Mouse (Mus musculus) T-helper 17 cell (primary cell): Measurements from ENCODE around the gene Olfr453.

Experiments used
- in situ Hi-C, 2 experiments: fragments of 300-600 bp; cut with MboI, MseI; formaldehyde crosslinking; loops; 1 replicate in 1 of 2; 2 replicates in 1 of 2; pipeline ENCODE4 v1.15.1; 2025; ENCODE audit warnings: high pct_unique_total_duplicates in 2 of 2

Olfr453 gene

DNA sequence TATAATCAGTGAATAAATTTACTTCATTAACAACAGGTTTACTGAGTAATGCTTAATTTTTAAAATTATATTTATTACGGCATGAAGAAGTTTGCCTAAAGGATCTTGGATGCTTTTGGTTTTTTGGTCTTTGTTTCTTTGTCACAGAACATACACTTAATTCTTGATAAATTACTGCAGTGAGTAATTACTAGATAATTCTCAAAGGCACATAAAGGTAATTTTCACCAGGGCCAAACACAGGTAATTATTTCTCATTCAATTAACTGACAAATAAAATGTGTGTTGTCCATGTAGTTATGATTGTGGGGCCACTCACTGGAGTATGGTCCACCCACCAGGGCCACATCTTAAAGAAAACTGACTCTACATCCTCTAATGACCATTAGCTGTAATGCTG, at the start of gene Olfr453:
Olfr453 (plus strand) TSS at position 301 of the 400 bp plus-strand sequence.
- in situ Hi-C loops = no loop called here

DNA sequence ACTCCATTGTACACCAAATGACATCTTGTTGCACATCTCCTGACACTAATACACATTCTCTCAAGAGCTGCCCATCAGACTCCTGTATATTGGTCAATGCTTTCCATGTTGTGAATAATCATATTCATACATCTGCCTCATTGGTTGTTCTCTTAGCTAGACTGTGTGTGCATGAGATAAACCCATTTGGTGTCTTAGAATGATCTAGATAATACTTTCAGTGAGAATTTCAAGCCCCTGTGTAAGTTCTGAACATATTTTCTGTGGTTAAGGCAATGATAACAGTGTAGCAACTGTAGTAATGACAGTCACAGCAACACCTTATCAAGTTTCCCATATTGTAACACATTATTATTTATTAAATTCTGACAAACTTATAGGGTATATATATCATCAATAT, 49.4 kb upstream of the Olfr453 start:
- in situ Hi-C loops = no loop called here

DNA sequence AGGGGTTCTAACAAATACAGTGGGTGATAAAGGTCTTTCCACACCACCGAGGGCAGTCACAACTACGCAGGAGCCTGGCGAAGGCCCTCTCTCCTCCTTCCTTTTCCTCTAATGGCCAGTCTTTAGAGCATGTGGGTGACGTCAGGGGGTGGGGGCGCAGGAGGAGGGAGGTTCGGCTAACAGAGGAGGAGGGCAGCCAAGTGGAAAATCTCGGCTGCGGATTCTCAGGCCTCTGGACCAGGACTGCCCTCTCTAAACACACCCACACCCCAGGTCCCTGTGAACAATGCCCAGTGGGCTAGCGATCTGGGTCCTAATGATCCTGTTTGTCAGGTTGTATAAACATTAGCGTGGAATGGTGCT, 47.0 kb upstream of the Olfr453 start:
- in situ Hi-C loops = no loop called here

DNA sequence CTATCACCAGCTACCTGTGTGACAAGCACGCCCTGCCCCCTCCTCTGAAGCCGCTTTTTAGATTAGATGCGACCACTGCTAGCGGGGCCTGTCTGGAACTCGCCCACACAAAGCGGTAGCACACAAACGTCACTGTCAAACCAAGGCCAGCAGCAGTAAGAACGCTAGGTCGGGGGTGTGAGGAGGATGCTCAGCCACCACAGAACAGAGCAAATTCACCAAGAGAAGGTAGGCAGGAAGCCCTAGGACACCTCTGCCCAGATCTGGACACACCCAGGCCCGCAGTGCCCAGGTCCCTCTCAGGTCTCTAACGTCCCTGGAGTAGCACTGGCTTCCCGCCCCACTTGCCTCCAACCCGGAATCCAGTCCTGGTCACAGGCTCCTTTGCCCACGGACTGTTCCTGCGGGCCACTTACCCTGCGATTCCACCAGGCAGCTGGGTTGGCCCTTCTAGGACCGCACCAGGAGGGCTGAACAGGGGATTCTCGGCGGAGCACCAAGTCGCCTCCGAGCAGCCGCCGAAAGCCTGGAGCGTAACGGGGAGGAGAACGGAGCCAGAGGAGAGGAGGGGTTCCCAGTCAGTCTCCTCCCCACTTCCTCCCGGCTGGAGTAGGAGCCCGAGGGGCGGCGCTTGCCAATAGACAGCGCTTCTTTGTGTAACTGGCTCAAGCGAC, 46.5 kb upstream of the Olfr453 start:
- in situ Hi-C loops = no loop called here

DNA sequence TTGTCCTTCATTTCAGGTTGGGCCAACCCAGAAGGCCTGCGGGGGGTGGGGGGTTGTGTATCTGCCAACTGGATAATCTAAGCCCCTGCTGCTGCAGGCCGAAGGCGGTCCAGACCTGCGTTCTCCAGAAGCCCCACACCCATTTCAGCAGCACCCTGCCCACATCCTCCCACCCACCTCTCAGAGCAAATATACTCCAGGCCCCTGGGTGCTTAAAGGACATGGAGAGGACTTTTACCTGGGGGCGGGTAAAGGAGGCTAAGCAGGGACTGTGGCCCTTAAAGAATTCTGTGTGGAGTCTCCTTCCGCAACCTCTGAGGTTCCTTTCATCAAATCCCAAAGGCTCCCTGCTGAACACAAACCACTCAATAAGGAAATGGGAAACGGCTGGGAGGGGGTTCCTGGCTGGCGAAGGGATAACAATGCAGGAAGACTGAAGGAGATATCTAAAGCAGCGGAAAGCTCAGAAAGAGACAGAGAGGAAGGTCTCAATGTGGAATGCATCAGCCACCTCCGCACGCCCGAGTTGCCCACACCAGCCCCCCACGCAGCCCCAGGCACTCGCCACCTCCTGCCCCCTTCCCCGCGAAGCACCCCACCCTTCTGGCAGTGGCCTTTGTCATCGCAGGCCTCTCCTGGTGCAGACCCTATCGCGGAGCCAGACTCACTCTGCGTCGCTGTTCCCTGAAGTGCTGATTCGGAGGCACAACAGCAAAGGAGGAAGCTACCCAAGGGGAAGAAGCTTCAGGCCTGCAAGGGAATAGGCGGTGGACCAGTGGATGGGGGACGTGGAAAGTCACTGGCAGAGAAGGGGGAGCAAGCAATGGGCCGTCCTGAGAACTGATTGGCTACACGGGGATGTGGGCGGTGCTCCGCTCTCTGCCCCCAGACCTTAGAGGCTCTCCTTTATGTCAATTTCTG, 29.6 kb upstream of the Olfr453 start, which contains the start of gene Tcaf1:
Tcaf1 (minus strand) TSS at position 798 of the 921 bp plus-strand sequence.
- in situ Hi-C loops = loop anchor here in 1 of 2 experiments (10.0 kb wide), 1 partner anchor 1755 kb away; no protein-coding TSS in a partner anchor

DNA sequence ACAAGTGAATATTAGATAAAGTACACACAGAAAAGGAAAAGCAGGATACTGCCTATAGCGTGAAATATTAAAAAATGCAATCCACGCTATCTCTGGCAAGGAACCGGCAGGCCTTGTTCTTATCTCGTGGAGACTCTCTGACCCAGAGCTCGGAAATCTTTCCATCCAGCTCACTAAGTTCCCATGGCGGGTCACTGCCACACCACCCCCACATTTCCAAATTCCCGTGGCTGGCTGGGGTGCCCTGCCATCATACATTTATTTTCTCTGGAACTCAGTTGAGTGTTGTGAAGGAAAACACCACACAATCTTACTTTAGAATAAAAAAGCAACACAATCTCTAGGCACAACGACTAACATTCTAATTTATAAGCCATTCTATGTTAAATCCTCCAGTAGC, 24.5 kb upstream of the Olfr453 start:
- in situ Hi-C loops = loop anchor here in 1 of 2 experiments (10.0 kb wide), 1 partner anchor 1750 kb away; no protein-coding TSS in a partner anchor

DNA sequence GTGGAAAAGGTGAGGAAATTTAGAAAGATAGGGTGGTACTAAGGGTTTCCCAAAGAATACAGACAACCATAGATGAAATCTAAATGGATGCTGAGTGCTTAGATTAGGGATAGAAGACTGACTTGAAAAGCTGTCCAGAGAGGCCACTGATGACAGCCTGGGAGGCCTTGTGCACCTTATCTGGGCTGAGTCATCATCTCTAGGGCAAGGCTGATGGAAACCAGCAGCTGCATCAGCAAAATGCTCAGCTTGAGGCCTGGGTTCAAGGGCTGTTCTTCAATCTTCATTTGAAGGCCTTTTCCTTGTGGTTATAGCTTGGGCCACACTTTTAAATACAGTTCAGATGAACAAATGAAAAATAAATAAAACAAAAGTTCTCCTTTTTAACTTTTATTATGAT, 21.2 kb upstream of the Olfr453 start:
- in situ Hi-C loops = loop anchor here in 1 of 2 experiments (10.0 kb wide), 1 partner anchor 1747 kb away; no protein-coding TSS in a partner anchor

DNA sequence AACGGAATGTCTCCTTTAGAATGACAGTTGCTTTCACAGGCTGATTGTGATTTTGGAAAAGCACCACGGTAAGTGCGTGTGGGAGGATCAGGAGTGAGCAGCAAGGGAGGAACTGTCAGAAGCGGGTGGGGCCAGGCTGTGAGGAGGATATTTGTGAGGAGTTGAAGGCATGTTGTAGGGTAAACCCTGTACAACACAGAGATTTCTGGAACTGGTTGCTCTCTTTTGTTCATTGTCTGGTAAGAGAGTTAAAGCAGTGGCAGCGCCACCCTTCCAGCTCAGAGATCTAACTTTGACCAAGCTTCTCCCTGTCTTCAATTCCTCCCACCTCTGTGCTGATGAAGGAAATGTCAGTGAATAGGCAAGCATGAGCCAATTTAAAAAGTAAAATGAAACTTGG, 3.1 kb downstream of the Olfr453 start:
- in situ Hi-C loops = no loop called here

DNA sequence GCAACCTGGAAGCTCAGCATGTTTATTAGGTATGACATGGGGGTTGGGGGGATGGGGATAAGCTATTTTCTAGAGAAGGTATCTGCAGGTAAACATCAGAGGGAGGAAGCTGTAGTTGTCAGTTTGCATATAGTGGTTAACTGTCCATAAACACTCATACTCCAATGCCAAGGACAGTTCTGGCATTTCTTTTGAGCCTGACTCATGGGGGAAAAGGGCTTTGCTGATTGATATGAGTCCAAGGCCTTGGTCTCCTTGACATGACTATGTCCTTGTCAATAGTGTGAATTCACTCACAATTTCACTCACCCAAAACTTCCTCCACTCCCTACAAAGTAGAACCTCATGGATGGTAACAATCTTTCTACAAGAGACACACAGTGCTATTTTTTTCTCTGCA, 8.7 kb downstream of the Olfr453 start:
- in situ Hi-C loops = no loop called here

DNA sequence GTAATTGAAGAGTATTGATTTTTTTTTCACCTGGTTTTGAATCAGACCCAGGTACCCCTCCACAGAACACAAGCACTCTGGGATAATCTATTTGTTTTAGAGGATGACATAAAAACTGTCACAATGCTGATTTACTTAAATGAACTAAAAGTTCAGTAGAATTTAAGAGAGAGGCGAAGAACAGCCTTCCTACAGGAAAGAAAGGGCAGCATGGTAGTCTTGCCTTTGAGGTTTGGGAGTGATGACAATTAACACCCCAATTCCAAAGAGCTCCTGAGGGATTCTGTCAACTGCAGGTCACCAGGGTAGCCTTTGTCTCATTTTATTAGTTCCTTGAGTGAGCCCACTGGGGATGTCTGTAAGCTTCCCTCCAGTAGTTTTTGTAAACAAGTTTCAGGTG, 16.9 kb downstream of the Olfr453 start, which contains the start of gene Olfr38:
Olfr38 (plus strand) TSS at position 301 of the 400 bp plus-strand sequence.
- in situ Hi-C loops = no loop called here

DNA sequence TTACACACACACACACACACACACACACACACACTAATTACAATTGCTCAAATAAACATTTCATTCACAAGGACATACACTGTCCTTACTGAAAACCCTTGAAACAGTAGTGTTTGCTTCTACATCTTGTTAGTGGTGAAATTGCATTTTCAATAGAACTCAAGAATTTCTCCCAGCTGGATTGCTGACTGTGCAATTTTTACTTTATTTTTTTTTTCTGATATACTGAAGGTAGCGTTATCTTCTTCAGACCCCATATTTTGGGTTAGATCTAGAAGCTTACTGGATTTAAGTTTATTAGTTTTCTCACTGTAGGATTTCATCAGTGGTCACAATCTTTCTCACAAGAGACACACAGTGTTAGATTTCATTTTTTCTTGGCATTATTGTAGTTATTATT, 37.9 kb downstream of the Olfr453 start:
- in situ Hi-C loops = no loop called here

DNA sequence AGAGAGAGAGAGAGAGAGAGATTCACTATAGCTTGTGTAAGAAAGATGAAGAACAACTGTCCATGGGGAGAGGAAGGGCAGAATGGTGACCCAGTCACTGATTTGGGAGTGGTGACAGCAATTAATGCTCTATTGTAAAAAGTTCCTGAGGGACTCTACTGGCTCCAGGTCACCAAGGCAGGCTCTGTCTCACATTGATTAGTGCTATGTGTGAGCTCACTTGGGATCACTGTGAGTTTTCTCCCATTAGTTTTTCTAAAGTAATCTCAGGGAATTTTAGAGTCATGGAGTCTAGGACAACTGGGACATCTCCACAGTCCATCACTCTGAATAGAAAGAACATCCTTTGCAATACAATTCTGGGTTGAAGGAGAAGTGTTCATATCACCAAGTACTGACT, 45.6 kb downstream of the Olfr453 start, which contains the start of gene Olfr452:
Olfr452 (plus strand) TSS at position 301 of the 400 bp plus-strand sequence.
- in situ Hi-C loops = no loop called here

DNA sequence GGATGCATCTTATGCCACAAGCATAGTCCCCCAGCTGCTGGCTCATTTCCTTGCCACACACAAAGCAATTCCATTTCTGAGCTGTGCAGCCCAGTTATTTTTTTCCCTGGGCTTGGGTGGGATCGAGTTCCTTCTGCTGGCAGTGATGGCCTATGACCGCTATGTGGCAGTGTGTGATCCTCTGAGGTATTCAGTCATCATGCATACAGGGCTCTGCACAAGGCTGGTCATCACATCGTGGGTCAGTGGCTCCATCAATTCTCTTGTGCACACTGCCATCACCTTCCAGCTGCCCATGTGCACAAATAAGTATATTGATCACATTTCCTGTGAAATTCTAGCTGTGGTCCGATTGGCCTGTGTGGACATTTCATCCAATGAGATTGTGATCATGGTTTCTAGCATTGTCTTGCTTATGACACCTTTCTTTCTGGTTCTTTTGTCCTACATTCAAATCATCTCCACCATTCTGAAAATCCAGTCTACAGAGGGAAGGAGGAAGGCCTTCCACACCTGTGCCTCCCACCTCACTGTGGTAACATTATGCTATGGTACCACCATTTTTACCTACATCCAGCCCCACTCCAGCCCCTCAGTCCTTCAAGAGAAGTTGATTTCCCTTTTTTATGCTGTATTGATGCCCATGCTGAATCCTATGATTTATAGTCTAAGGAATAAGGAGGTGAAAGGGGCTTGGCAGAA, 51.2 kb downstream of the Olfr453 start:
- in situ Hi-C loops = no loop called here

DNA sequence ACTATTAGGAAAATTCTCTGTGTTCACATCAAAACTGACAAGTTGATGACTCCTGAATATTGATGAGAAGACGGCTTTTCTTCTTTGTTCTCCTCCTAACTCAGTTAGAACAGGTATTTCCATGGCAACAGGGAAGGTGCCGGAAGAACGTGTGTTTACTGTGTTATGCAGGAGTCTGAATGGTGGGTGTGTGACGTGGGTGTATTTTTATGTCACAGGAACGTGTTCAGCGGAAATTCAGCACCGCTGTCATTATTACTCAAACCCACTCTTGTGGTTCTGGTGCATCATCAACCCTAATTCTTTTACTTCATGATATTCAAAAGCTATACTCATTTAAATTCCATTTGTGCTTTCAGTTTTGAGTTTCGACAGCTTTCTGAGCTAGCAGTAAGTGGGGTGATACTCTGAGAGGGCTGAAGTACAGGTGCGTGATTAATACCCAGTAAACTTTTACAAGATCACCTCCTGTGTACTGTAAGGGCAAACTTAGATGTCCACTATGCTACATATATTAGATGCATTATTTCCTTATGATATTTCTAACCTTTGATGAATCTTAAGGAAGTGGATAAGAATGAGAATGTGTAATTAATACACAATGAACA, 51.9 kb downstream of the Olfr453 start:
- in situ Hi-C loops = no loop called here

DNA sequence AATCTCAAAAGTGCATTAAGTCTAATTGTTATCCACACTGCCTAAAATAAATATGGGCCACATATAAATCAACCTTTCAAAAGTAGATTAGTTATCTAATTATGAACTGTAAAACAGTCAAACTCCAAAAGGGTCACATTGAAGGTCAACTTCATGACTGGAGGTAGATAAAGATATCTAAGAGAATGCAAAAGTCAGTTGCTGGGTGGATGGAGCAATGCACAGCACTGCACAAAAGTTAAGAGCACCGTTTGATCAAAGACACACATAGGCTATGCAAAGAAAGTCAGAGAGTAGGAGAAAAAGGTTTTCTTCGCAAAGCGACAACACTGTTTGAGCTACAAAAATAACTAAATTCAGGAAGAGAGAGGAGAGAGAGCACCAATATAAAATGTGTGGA, 55.8 kb downstream of the Olfr453 start:
- in situ Hi-C loops = no loop called here
